Mouse (Mus musculus) forebrain, embryonic 14.5 days (tissue): Measurements from ENCODE around the gene Mpg. TPM values are rescaled to one million over a fixed set of nuclear protein-coding genes. Genes with fewer than 3 reads are reported as not detected.

Experiments used
- ATAC-seq: fragments of 200-750 bp; cut with Nextera tagmentation; 2 replicates; pipeline ENCODE4 v1.8.0; 2017; ENCODE audit warnings: mild to moderate bottlenecking, moderate library complexity
- DNase-seq: peaks from one replicate; pipeline ENCODE4 v3.0.0-alpha.2; 2015; ENCODE audit warnings: low spot score
- H3K27ac ChIP-seq: fragments of 300-500 bp; sonication (generic); 2 replicates; pipeline ENCODE4 v1.5.1; 2014; ENCODE audit warnings: low read depth, mild to moderate bottlenecking, control low read depth, low read length, moderate library complexity
- H3K27me3 ChIP-seq: fragments of 300-500 bp; sonication (generic); replicated peaks from 2 replicates; pipeline ENCODE4 v1.6.1; 2014; ENCODE audit warnings: low read length, control low read depth, mixed read lengths; ENCODE audit not compliant: control insufficient read depth, insufficient read depth
- H3K36me3 ChIP-seq: fragments of 300-500 bp; sonication (generic); 2 replicates; pipeline ENCODE4 v1.6.1; 2014; ENCODE audit warnings: low read length, control low read depth; ENCODE audit not compliant: control insufficient read depth, insufficient read depth
- H3K4me1 ChIP-seq: fragments of 300-500 bp; sonication (generic); 2 replicates; pipeline ENCODE4 v1.6.1; 2014; ENCODE audit warnings: antibody characterized with exemption, low read length, control low read depth; ENCODE audit not compliant: control insufficient read depth, insufficient read depth
- H3K4me2 ChIP-seq: fragments of 300-500 bp; sonication (generic); 2 replicates; pipeline ENCODE4 v1.6.1; 2014; ENCODE audit warnings: mild to moderate bottlenecking, control low read depth, low read length
- H3K4me3 ChIP-seq: fragments of 300-500 bp; sonication (generic); 2 replicates; pipeline ENCODE4 v1.5.1; 2014; ENCODE audit warnings: low read depth, low read length, control low read depth
- H3K9ac ChIP-seq: fragments of 300-500 bp; sonication (generic); 2 replicates; pipeline ENCODE4 v1.6.1; 2014; ENCODE audit warnings: mild to moderate bottlenecking, low read length, control low read depth, moderate library complexity
- H3K9me3 ChIP-seq: fragments of 300-500 bp; sonication (generic); replicated peaks from 2 replicates; pipeline ENCODE4 v1.6.1; 2016; ENCODE audit warnings: low read length, control low read depth, mixed read lengths; ENCODE audit not compliant: control insufficient read depth
- WGBS: fragments of 180-500 bp; shearing (Covaris S2); extraction: QIAGEN DNeasy Blood & Tissue Kit; methylation state at CpG from one replicate; pipeline ENCODE4 v1.1.7; 2014; 5-methylcytosine and 5-hydroxymethylcytosine counted together
- polyA plus RNA-seq: library from polyadenylated mRNA; unstranded; fragments of >200 nt; fragmentation: Nextera tagmentation; extraction: Ambion mirVana; gene quantifications from 2 replicates; pipeline ENCODE4 v1.2.1, GENCODE M21; 2014

The Mpg gene
- polyA plus RNA-seq, 1 experiment from 2014 or later, result 31.2 TPM

- peaks cover 27% of the 10 kb centered on the region for H3K4me1 ChIP-seq
- ATAC-seq (no peak), DNase-seq (no peak)
- H3K36me3 ChIP-seq, result 0 out of 2 replicates have a peak, but pooled peaks cover 9% of the 10 kb centered on the region
- H3K9me3 ChIP-seq, result no peaks in the 10 kb centered on the region
- no peak overlapping the region for H3K4me3 ChIP-seq
- H3K4me2 ChIP-seq, result no peak overlapping the region
- 63% methylated on average over 7 of the region's 7 CpGs for WGBS
- H3K27ac ChIP-seq, result peak overlapping the region; percentile 28; the same call in 1 of the 2 replicates
- peaks cover 16% of the 10 kb centered on the region for H3K27me3 ChIP-seq
- 0 out of 2 replicates have a peak overlapping the region, but pooled peaks have one; percentile 5 for H3K9ac ChIP-seq
Observed at GRCm38 (mm10) chr11:32225222-32226104, 842 bp upstream of the Mpg start.

DNA sequence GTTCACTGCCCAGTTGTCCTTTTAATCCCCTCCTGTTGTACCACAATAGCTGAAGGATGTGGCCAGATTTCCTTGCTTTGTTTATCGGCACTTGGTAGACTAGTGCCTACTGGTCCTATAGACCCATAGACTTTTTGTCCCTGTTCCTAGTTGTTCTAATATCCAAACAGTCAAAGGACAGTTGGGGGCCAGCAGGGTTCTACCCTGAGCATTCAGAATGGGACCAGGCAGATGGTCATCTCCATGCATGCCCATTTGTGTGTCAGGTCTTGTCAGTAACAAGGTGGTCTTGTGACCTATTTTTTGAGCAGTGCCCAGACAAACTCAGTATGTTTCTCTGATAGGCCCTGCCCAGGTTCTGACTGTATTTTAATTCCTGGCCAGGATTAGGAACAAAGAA lies 736 bp downstream of the Mpg start:
- 7% methylated on average over 1 of the region's 1 CpGs for WGBS
- H3K27me3 ChIP-seq, result peaks cover 12% of the 10 kb centered on the region
- ATAC-seq, result no peak

GRCm38 (mm10) chr11:32227555-32227954 lies 1.2 kb downstream of the Mpg start:
- H3K9me3 ChIP-seq, result no peaks in the 10 kb centered on the region
- peak overlapping the region; percentile 79 for H3K9ac ChIP-seq
- H3K4me1 ChIP-seq, result peaks cover 20% of the 10 kb centered on the region
- peaks cover 7% of the 10 kb centered on the region for H3K27me3 ChIP-seq
- DNase-seq (no peak), ATAC-seq (no peak)
- 86% methylated on average over 9 of the region's 9 CpGs for WGBS
- peaks cover 27% of the 10 kb centered on the region for H3K36me3 ChIP-seq
- H3K27ac ChIP-seq, result no peak overlapping the region
- peak overlapping the region; percentile 78; the same call in 1 of the 2 replicates for H3K4me2 ChIP-seq
- H3K4me3 ChIP-seq, result no peak overlapping the region

More for the DNA sequence above, 736 bp downstream of the Mpg start:
- DNase-seq, result no peak
- Histone ChIP-seq H3K27ac (no peak overlapping the region), H3K4me2 (peak overlapping the region; percentile 78), H3K36me3 (peaks cover 22% of the 10 kb centered on the region), H3K9ac (peak overlapping the region; percentile 79), H3K4me3 (peak overlapping the region; percentile 58), H3K9me3 (no peaks in the 10 kb centered on the region), H3K4me1 (peaks cover 24% of the 10 kb centered on the region)

DNA sequence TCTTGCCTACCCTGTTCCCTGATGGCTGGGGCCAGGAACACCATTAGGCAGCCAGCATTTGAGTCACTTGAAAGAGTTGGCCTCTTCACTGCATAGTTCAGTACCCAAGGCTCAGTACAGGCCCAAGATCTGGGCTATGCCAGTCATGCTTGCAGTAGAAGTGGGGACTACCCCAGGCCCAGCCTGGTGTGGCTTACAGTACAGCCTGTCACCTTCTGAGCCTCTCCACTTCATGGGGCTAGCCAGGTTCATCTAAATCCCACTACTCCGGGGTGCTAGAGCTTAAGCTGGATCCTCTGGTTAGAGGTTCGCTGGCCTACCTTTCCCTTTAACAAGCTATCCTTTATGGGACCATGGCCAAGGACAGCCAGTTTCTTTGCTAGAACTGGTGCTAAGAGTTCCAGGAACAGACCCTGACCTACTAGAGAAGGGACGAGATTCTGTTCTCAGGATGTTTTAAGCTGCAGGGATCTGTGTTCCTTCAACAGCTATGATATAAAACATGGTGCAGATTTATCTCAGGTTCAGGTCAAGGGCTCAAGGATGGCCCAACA lies 2.1 kb downstream of the Mpg start:
- H3K4me1 ChIP-seq, result peaks cover 19% of the 10 kb centered on the region
- no peak for ATAC-seq
- no peak overlapping the region for H3K4me3 ChIP-seq
- WGBS, result 95% methylated on average over 3 of the region's 3 CpGs
- H3K27ac ChIP-seq, result no peak overlapping the region
- H3K27me3 ChIP-seq, result no peaks in the 10 kb centered on the region
- H3K9me3 ChIP-seq, result no peaks in the 10 kb centered on the region
- DNase-seq, result no peak
- H3K36me3 ChIP-seq, result peaks cover 35% of the 10 kb centered on the region
- H3K4me2 ChIP-seq, result no peak overlapping the region
- H3K9ac ChIP-seq, result no peak overlapping the region

DNA sequence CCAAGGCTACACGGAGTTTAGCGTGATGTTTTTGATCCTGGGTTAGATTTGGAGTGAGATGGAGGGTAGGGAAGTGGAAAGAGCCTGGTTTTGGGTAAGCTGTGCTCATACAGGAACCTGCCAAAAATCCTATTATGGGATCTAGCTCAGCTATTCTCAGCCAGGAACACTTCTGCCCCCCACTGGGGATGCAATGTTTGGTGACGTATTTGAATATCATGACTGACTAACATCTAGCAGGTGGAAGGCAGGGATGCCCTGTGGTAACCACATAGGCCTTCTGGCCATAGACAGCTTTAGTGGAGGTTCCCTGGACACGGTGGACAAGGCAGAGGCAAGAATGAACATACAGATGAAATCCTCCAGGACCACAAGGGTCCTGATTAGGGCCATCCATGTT lies 3.9 kb downstream of the Mpg start:
- Histone ChIP-seq H3K36me3 (peaks cover 48% of the 10 kb centered on the region), H3K9me3 (no peaks in the 10 kb centered on the region), H3K4me2 (no peak overlapping the region), H3K4me1 (peaks cover 23% of the 10 kb centered on the region), H3K27me3 (no peaks in the 10 kb centered on the region), H3K27ac (no peak overlapping the region), H3K9ac (no peak overlapping the region), H3K4me3 (no peak overlapping the region)
- ATAC-seq, result no peak
- WGBS, result 78% methylated on average over 4 of the region's 4 CpGs
- no peak for DNase-seq

- H3K27me3 ChIP-seq, result no peaks in the 10 kb centered on the region
- no peak for ATAC-seq
- H3K36me3 ChIP-seq, result peaks cover 48% of the 10 kb centered on the region
- no peaks in the 10 kb centered on the region for H3K9me3 ChIP-seq
- no peak overlapping the region for H3K4me3 ChIP-seq
- no peak overlapping the region for H3K4me2 ChIP-seq
- H3K4me1 ChIP-seq, result peaks cover 26% of the 10 kb centered on the region
- WGBS, result 95% methylated on average over 2 of the region's 2 CpGs
- no peak overlapping the region for H3K27ac ChIP-seq
- H3K9ac ChIP-seq, result no peak overlapping the region
- no peak for DNase-seq
Observed at GRCm38 (mm10) chr11:32231125-32231524, 4.8 kb downstream of the Mpg start.

DNA sequence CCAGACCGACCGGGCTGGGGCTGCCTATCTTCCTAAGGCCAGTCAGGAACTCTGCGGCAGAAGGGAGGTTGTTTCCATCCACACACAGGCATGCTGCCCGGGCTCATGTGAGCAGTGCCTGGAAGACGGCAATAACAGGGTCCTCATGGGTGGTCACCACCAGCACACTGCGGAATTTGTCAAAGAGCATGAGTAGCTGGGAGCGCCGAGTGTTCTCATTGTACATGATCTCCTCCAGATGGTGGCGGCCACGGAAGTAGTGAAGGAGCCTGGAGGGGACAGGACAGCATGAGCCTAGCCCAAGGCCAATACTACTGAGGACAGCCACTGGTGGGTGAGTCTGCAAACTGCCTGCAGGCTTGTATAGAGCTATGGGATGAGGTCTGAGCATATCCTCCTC lies 6.5 kb downstream of the Mpg start:
- Histone ChIP-seq H3K27ac (no peak overlapping the region), H3K4me1 (peaks cover 22% of the 10 kb centered on the region), H3K36me3 (peaks cover 48% of the 10 kb centered on the region), H3K9ac (no peak overlapping the region), H3K4me2 (no peak overlapping the region), H3K9me3 (no peaks in the 10 kb centered on the region), H3K4me3 (no peak overlapping the region), H3K27me3 (no peaks in the 10 kb centered on the region)
- ATAC-seq (no peak), DNase-seq (no peak)
- 80% methylated on average over 10 of the region's 10 CpGs for WGBS

DNA sequence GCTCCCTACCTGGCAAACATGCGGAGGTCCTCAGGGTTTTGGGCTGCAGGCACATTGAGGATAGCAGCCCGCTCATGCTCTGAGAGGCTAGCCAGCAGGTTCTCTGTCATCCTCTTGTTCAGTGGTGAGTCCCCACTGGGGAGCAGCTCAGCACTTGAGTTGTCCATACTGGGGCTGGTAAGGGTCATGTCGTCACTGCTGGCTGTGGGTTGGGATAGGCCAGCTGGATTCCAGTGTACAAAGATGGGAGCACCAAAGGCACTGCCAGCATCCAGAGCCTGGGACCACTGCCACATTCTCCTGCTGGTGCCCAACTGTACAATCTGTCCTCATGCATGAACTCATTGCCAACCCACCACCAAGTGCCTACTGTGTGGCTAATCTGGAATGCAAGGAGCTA lies 7.6 kb downstream of the Mpg start:
- Histone ChIP-seq H3K36me3 (peaks cover 45% of the 10 kb centered on the region), H3K9ac (no peak overlapping the region), H3K9me3 (no peaks in the 10 kb centered on the region), H3K4me1 (peaks cover 22% of the 10 kb centered on the region), H3K4me3 (no peak overlapping the region), H3K27ac (no peak overlapping the region), H3K27me3 (no peaks in the 10 kb centered on the region), H3K4me2 (no peak overlapping the region)
- no peak for ATAC-seq
- WGBS, result 88% methylated on average over 3 of the region's 3 CpGs
- DNase-seq, result no peak
